Mouse (Mus musculus) liver, embryonic 14.5 days (tissue): ENCODE measurements around the gene Gfod2.

Experiments
- CTCF ChIP-seq: IDR thresholded peaks from 2 replicates; pipeline ENCODE4 v1.5.1; 2016; ENCODE audit warnings: antibody characterized with exemption, low read depth, control low read depth
- EP300 ChIP-seq: IDR thresholded peaks from 2 replicates; pipeline ENCODE4 v1.6.1; 2016; ENCODE audit warnings: antibody characterized with exemption, low read depth

GRCm38 (mm10) chr8:105774498-105774897 is 16.0 kb upstream of the Gfod2 start:
- TF ChIP-seq CTCF, result no peak
- no peak for TF ChIP-seq EP300
